Mouse (Mus musculus) bone marrow, adult 2 months (tissue): ENCODE measurements around the gene Spen.

Experiments used
- CTCF ChIP-seq: fragments of 200-500 bp; IDR thresholded peaks from 2 replicates; pipeline ENCODE4 v1.5.1; 2011; ENCODE audit warnings: low read length, control low read depth; ENCODE audit not compliant: control insufficient read depth, insufficient read depth
- POLR2A ChIP-seq: fragments of 200-500 bp; IDR thresholded peaks from 2 replicates; pipeline ENCODE4 v1.6.1; 2011; ENCODE audit warnings: low read depth, mild to moderate bottlenecking, control low read depth, low read length, borderline replicate concordance; ENCODE audit not compliant: control insufficient read depth

- TF ChIP-seq CTCF (no peak), POLR2A (no peak)
These were observed 31.6 kb upstream of the Spen start for GRCm38 (mm10) chr4:141570004-141570403.
